Comparison of ENCODE assay signal across 8 mouse cellular contexts in genomic region chr9:35569571-35570534, GRCm38 (mm10). TPM values are rescaled to one million over a fixed set of nuclear protein-coding genes. Genes with fewer than 3 reads are reported as not detected.
DNase-seq lines count a peak whose midpoint lies in the region; ATAC-seq lines count a peak whose summit lies in the region.

Gene Pate2 (plus strand): TSS chr9:35570284.
Gene Hyls1 (minus strand): TSS chr9:35570398.

- DNase-seq in c-Kit-negative CD71-positive TER-119-positive erythroid progenitor cells, embryonic 14.5 days (ENCODE audit: low read depth, low spot score) = peak; percentile 96
- DNase-seq in fibroblast of lung, adult 2 months (ENCODE audit: low read depth) = peak; percentile 96
- DNase-seq in kidney, postnatal 14 days = peak; percentile 96
- DNase-seq in liver, embryonic 13.5 days = peak; percentile 91
- DNase-seq in neural tube, embryonic 10.5 days (ENCODE audit: extremely low spot score, low spot score) = peak; percentile 91

- peak within 1 kb of the TSS; percentile 81 for H3K9ac ChIP-seq in heart, embryonic 14.5 days (ENCODE audit: low read length)
- H3K9ac ChIP-seq in liver, embryonic 13.5 days = peak within 1 kb of the TSS; percentile 87
- peak within 1 kb of the TSS; percentile 92 for H3K9ac ChIP-seq in stomach, embryonic 16.5 days (ENCODE audit: low read length)

- under 1% methylated on average over 86 of the region's 86 CpGs for WGBS in heart, embryonic 14.5 days
- under 1% methylated on average over 86 of the region's 86 CpGs for WGBS in liver, embryonic 13.5 days (ENCODE audit: insufficient replicate concordance)
- under 1% methylated on average over 86 of the region's 86 CpGs for WGBS in stomach, embryonic 16.5 days

- peaks cover 35% of the 10 kb centered on the region for H3K36me3 ChIP-seq in heart, embryonic 14.5 days (ENCODE audit: control insufficient read depth, insufficient read depth, low read length)
- H3K36me3 ChIP-seq in liver, embryonic 13.5 days = peaks cover 32% of the 10 kb centered on the region
- peaks cover 16% of the 10 kb centered on the region for H3K36me3 ChIP-seq in stomach, embryonic 16.5 days (ENCODE audit: control insufficient read depth, insufficient read depth, low read length)

- peak; percentile 98 for ATAC-seq in CD4-positive, CD25-positive, alpha-beta regulatory T cell, adult 4 months
- peak; percentile 95 for ATAC-seq in heart, embryonic 14.5 days (ENCODE audit: insufficient number of reproducible peaks, insufficient read depth, low FRiP score, low read depth)
- ATAC-seq in liver, embryonic 13.5 days (ENCODE audit: low read depth) = peak; percentile 96
- peak; percentile 99 for ATAC-seq in stomach, embryonic 16.5 days (ENCODE audit: insufficient read depth, low FRiP score)

- H3K9me3 ChIP-seq in heart, embryonic 14.5 days (ENCODE audit: control insufficient read depth, low read length) = no peaks in the 10 kb centered on the region
- no peaks in the 10 kb centered on the region for H3K9me3 ChIP-seq in liver, embryonic 13.5 days (replicated peaks)
- no peaks in the 10 kb centered on the region for H3K9me3 ChIP-seq in stomach, embryonic 16.5 days (replicated peaks; ENCODE audit: control insufficient read depth, low read length)

- H3K4me1 ChIP-seq in heart, embryonic 14.5 days (ENCODE audit: control insufficient read depth in 2 of 2, insufficient read depth in 2 of 2, low read length in 2 of 2) = peaks cover 4 to 19% of the 10 kb centered on the region in 2 experiments; a peak in 3 of 4 replicates
- H3K4me1 ChIP-seq in liver, embryonic 13.5 days (replicated peaks) = peaks cover 27% of the 10 kb centered on the region
- peaks cover 11% of the 10 kb centered on the region for H3K4me1 ChIP-seq in stomach, embryonic 16.5 days (ENCODE audit: control insufficient read depth, insufficient read depth, low read length)

- H3K4me3 ChIP-seq in heart, embryonic 14.5 days (ENCODE audit: control insufficient read depth in 1 of 2, insufficient read depth in 1 of 2, low read depth in 1 of 2, low read length in 2 of 2) = peak within 1 kb of the TSS; percentile 67 to 95
- H3K4me3 ChIP-seq in liver, embryonic 13.5 days (replicated peaks) = peak within 1 kb of the TSS; percentile 82
- H3K4me3 ChIP-seq in stomach, embryonic 16.5 days (replicated peaks; ENCODE audit: low read length) = peak within 1 kb of the TSS; percentile 68

- peak within 1 kb of the TSS; percentile 92 to 96 for H3K27ac ChIP-seq in heart, embryonic 14.5 days (replicated peaks in 1 of 2; ENCODE audit: control insufficient read depth in 1 of 2, insufficient read depth in 1 of 2, low read depth in 2 of 2, low read length in 2 of 2)
- peak within 1 kb of the TSS; percentile 96 for H3K27ac ChIP-seq in liver, embryonic 13.5 days
- H3K27ac ChIP-seq in stomach, embryonic 16.5 days (ENCODE audit: low read length) = peak within 1 kb of the TSS; percentile 89

- H3K4me2 ChIP-seq in heart, embryonic 14.5 days (ENCODE audit: low read length) = peak within 1 kb of the TSS; percentile 82
- peak within 1 kb of the TSS; percentile 73 for H3K4me2 ChIP-seq in liver, embryonic 13.5 days
- H3K4me2 ChIP-seq in stomach, embryonic 16.5 days (ENCODE audit: low read depth, low read length) = peak within 1 kb of the TSS; percentile 79

- peaks cover 11% of the 10 kb centered on the region for H3K27me3 ChIP-seq in heart, embryonic 14.5 days (ENCODE audit: control insufficient read depth, insufficient read depth, low read length)
- peaks cover 26% of the 10 kb centered on the region for H3K27me3 ChIP-seq in liver, embryonic 13.5 days
- no peaks in the 10 kb centered on the region for H3K27me3 ChIP-seq in stomach, embryonic 16.5 days (ENCODE audit: control insufficient read depth, insufficient read depth, low read length)

RNA-seq across cellular contexts. Expression of gene Pate2, which starts in this region (rescaled TPM):
- not detected for polyA plus RNA-seq in CD4-positive, CD25-positive, alpha-beta regulatory T cell, adult 4 months (2017; shearing (Covaris generic))
- polyA plus RNA-seq in heart, embryonic 14.5 days (2014; fragmentation: Nextera tagmentation; extraction: Ambion mirVana) = 0.26 and 0.28 TPM in 2 replicates
- 0.25 and 0.36 TPM in 2 replicates for polyA plus RNA-seq in liver, embryonic 13.5 days (2015; fragmentation: Nextera tagmentation; extraction: Ambion mirVana)
- 0.34 and 0.57 TPM in 2 replicates for polyA plus RNA-seq in stomach, embryonic 16.5 days (2015; fragmentation: Nextera tagmentation; extraction: Ambion mirVana)

RNA-seq across cellular contexts. Expression of gene Hyls1, which starts in this region (rescaled TPM):
- 1 to 10 TPM; 4.4 to 7.4 TPM for polyA plus RNA-seq in CD4-positive, CD25-positive, alpha-beta regulatory T cell, adult 4 months (2017; shearing (Covaris generic))
- polyA plus RNA-seq in heart, embryonic 14.5 days (2014; fragmentation: Nextera tagmentation; extraction: Ambion mirVana) = 14.8 and 15.8 TPM in 2 replicates
- polyA plus RNA-seq in liver, embryonic 13.5 days (2015; fragmentation: Nextera tagmentation; extraction: Ambion mirVana) = 9.8 and 11.9 TPM in 2 replicates
- polyA plus RNA-seq in stomach, embryonic 16.5 days (2015; fragmentation: Nextera tagmentation; extraction: Ambion mirVana) = 10.4 and 12.0 TPM in 2 replicates

Comparison
In these comparisons a context has a peak if more than half of its experiments do, and no peak if none do; other contexts are left out.
1. Peak in every context shown above with its lines: DNase-seq, ATAC-seq, H3K4me3 ChIP-seq and H3K27ac ChIP-seq.